Mouse (Mus musculus): ENCODE data around the gene 1700020L24Rik. TPM values are rescaled to one million over a fixed set of nuclear protein-coding genes. Genes with fewer than 3 reads are reported as not detected.

Gene 1700020L24Rik
- polyA plus RNA-seq (2017; shearing (Covaris generic)) = 2.7 TPM

DNA sequence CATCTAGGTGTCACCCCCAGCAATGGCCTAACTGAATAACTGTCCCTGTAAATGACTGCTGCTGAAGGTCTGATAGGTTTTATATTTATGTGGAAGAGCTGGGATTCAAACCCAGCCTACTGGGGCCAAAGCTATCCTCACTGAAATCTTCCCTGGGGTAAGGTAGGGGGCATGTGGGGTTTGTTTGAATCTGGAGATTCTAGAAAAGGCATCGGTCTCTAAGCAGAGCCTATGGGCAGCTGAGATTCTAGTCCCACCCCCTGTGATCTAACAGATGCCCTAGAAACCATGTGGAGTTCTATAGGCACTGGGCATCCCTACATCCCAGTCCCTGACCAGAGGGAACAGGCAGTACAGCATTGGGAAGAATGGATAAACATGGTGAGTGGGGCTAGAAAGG is at the start of gene 1700020L24Rik:
Gene 1700020L24Rik (plus strand): TSS at position 301 of the 400 bp plus-strand sequence.

DNA sequence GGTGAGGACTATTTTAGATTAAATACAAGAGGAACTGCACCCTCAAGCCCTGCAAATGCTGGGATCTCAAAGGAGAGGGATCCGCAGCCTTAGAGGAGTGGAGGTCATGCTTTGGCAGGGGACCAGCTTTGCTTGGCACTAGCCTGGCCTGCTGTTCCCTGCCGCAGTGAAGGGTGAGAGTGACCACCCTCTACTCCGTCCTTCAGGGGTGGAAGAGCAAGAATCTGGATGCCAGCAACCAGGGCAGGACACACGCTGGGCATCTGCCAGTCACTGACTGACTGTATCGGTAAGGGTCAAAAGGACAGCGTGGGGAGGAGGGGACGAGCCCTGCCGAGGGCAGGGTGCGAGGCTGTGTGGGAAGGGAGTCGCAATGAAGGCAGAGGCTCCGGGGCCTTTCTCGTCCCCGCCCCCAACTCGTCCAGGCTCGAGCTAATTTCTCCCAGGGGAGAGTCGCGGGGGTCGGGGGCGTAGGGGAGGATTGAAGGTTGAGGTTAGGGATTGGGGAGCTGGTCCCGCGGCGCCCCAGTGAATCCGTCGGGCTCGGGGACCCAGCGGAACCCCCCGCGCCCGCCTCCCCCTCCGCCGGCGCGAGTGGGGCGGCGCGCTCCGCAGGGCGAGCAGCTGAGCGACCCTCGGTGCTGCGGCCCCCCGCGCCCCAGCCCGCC is 28.3 kb upstream of the 1700020L24Rik start, which contains the start of gene Rasl10b:
Gene Rasl10b (plus strand): TSS at position 51 of the 668 bp plus-strand sequence.

DNA sequence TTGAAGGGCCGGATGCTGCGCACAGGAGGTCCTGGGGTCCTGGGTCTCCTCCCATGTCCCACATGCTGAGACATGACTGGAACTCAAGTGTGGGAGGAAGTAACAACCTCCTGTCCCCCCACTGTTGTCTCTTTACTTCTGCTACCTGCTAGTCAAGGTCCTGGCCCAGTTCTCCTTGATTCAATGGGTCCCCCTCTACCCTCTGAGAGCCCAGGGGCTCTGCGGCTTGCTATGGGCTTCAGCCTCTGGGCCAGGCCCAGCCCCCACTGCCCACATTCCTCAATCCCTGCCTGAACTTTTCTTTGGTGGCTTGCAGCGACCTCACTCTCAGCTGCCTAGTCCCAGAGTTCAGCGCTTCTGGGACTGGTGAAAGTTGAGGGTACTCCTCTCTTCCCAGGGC is 8.1 kb upstream of the 1700020L24Rik start, which contains the start of gene Gas2l2:
Gene Gas2l2 (minus strand): TSS at position 101 of the 400 bp plus-strand sequence.

DNA sequence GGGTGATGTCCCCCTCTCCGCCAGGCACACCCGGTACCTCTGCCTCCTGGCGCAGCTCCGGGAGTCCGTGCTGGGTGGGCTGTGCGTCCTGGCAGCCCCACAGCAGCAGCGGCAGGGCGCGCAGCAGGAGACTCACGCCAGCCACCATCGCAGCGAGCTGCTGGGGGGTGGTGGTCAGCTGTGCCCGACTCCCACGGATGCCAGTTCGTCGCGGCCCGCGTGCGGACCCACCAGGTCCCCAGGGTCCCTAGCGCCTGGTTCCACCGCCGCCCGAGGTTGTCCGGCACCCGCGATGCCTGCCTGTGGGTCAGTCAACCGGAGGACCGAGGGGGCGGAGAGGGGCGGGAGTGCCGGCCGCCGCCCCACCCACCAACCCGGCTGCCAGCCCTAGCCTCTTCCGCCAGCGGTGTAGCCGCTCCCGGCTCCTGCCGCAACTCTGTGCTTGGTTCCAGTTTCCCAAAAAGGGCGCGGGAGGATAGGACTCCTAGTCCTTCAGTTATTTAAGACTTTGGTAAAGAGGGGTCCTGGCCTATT is 25.3 kb downstream of the 1700020L24Rik start, which contains the start of gene Mmp28:
Gene Mmp28 (minus strand): TSS at position 361 of the 534 bp plus-strand sequence.

DNA sequence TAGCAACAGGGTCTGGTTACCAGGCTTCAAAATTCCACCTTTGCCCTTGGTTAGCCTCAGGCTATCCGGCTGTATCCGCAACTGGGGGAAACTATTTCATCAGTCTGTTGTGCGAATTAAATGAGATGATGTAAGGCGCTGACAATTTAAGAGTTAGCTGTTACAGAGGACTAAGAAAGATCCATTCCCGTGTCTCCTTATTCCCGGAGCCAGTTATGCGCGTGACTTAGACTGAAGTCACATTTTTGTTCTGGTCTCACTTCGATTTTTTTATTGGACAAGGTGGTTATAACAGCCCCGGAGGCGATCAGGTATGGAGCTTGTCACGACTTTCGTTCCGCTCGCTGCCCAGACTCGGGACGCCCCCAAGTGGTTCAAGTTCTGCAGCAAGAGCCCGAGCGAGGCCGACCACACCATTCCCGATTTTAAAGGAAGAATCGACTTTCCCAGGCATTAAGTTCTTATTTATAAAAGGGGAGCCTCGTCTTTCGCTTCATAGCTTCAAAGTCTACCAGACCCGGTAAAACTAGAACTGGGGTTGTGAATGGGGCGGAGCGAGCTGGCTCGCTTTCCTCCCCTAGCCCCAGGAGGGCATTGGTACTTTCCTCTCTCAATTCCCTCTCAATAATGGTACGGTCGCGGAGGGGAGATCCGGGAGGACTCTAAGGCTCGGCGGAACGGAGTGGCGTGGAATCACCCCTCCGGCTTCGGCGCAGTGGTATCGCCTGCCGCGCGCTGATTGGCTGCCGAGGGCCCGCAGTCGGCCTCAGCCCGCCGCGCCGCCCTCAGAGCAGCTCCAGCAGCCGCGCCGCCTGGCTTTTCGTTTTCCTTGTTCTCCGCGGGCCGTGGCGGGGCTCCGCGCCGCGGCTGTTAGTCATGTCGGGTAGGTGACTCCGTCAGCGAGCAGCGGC is 35.1 kb downstream of the 1700020L24Rik start, which contains the start of gene Taf15:
Gene Taf15 (plus strand): TSS at position 763 of the 911 bp plus-strand sequence.

Other genes starting within 250 kb of the 1700020L24Rik start
- 4.6 TPM for gene Slfn3, start 246.3 kb upstream of the 1700020L24Rik start, polyA plus RNA-seq (2017; shearing (Covaris generic))
- gene Slfn14, start 151.0 kb upstream of the 1700020L24Rik start, polyA plus RNA-seq (2017; shearing (Covaris generic)) = not detected
- gene Ap2b1, start 138.7 kb upstream of the 1700020L24Rik start, polyA plus RNA-seq (2017; shearing (Covaris generic)) = 53.9 TPM
- 16.3 TPM for gene Pex12, start 135.1 kb upstream of the 1700020L24Rik start, polyA plus RNA-seq (2017; shearing (Covaris generic))
- gene Rasl10b, start 28.5 kb upstream of the 1700020L24Rik start, polyA plus RNA-seq (2017; shearing (Covaris generic)) = not detected
- not detected for gene Gas2l2, start 8.2 kb upstream of the 1700020L24Rik start, polyA plus RNA-seq (2017; shearing (Covaris generic))
- not detected for gene Mmp28, start 25.4 kb downstream of the 1700020L24Rik start, polyA plus RNA-seq (2017; shearing (Covaris generic))
- 18.0 TPM for gene Taf15, start 35.4 kb downstream of the 1700020L24Rik start, polyA plus RNA-seq (2017; shearing (Covaris generic))
- gene Heatr9, start 84.5 kb downstream of the 1700020L24Rik start, polyA plus RNA-seq (2017; shearing (Covaris generic)) = 0.30 TPM
- gene Ccl5, start 92.8 kb downstream of the 1700020L24Rik start, polyA plus RNA-seq (2017; shearing (Covaris generic)) = 149 TPM
- not detected for gene Ccl9, start 141.0 kb downstream of the 1700020L24Rik start, polyA plus RNA-seq (2017; shearing (Covaris generic))
- gene Ccl6, start 155.4 kb downstream of the 1700020L24Rik start, polyA plus RNA-seq (2017; shearing (Covaris generic)) = 0.62 TPM
- gene Rpl9-ps1, start 207.9 kb downstream of the 1700020L24Rik start, polyA plus RNA-seq (2017; shearing (Covaris generic)) = not detected
- gene Ccl3, start 211.7 kb downstream of the 1700020L24Rik start, polyA plus RNA-seq (2017; shearing (Covaris generic)) = 0.78 TPM
- 7.7 TPM for gene Ccl4, start 224.9 kb downstream of the 1700020L24Rik start, polyA plus RNA-seq (2017; shearing (Covaris generic))